Mouse (Mus musculus): ENCODE results near the gene Ppp1r35. TPM values are rescaled to one million over a fixed set of nuclear protein-coding genes. Genes with fewer than 3 reads are reported as not detected.

Gene Ppp1r35
- 21.1 TPM for polyA plus RNA-seq (2017; shearing (Covaris generic))

DNA sequence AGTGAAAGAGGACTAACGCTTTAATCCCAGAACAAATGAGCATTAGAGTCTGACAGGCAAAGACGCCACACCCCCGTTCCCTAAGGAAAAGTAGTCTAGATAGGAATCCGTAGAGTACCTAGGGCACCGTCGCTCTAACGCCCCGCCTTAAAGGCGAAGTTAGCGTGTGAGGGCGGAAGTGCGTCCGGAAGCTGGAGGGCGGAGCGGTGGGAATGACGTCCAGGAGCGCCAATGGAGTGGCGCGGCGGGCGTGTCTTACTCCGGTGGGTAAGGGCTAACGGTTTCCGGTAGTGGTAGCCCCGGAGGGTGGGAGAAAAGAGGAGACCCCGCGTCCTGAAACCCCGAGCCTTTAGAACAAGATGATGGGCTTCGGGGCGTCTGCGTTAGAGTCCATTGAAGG lies at the start of gene Ppp1r35:
Gene Ppp1r35, plus strand, starts transcription at position 215 of the 400 bp plus-strand sequence.

DNA sequence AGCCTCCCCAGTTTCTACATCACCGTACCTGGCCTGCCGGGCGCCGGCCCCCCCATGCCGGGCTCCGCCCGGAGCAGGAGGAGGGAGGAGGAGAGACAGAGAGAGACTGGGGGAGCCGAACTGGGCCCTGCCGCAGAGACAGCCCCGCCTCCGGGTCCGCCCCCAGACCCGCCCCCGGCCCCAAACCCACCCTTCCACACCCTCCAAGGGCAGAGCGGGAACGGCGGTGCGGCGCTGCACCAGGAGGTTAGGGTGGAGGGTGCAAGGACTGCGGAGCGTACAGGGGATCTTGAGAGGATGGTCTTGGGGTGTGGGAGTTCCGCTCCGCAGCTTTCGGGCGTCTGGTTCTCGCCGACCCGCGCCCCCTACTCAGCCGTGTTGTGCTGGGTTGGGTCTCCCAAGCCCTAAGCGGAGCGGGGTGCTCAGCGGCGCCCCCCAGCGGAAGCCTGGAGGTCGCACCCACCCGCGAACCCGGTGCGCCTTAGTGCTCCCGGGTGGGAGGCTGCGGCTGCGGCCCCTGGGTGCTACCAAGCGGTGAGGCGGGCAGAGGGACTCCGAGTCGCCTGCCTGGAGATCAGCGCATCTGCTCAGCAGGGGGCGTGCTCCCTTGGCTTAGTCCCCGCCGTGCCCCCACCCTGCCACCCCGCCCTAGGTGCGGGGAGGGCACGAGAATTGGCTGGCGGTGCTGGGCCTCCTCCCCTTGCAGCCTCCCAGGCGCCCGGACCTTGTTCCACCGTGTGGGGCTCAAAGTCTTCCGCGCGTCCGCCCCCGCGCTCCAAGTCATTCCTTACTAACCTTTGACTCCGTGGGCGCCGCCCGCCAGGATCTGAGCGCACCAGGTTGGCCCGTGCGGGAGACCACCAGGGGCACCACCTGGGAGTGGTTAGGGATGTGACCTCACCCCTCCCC lies 37.4 kb upstream of the Ppp1r35 start, which contains the start of gene Nyap1:
Gene Nyap1, minus strand, starts transcription at position 585 of the 909 bp plus-strand sequence.

DNA sequence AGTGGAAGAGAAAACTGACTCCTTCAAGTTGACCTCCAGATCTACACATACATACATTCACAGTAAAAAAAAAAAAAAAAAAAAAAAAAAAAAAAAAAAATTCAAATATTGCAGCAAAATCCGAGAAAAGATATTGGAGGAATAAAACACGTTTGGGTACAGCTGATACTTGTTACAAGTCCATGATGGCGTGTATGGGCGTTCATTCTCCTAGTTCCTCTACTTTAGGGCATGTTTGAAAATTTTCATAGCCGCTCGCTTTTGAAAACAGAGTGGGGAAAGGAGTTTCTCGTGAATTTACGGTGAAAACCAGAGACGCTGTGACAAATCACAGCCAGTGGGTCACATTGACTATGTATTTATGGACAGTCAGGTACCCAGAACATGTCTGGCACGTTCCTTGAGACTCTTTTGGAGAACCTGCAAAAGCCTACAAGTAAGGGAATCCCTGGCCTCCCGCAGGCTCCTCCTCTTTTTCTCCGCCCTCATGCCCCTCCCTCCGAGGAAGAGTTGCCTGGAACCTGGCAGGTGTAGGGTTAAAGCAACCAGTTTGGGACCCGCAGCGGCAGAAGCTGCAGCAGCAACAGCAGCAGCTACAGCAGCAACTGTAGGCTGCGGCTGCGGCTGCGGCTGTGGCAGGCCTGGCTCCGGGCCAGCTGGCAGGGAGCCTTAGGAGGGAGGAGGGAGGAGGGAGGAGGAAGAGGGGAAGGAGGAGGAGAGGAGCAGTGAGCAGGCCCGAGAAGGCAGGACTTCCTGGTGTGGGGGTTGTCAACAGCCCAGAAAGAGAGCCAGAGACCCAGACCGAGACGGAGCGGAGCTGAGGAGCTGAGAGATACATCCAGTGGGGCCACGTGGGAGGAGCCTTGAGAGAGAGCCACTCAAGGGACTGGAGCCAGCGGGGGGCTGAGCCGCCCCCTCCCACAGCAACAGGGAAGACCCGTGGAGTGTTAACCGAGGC lies 33.2 kb upstream of the Ppp1r35 start, which contains the start of gene Tsc22d4:
Gene Tsc22d4, plus strand, starts transcription at position 517 of the 958 bp plus-strand sequence.

DNA sequence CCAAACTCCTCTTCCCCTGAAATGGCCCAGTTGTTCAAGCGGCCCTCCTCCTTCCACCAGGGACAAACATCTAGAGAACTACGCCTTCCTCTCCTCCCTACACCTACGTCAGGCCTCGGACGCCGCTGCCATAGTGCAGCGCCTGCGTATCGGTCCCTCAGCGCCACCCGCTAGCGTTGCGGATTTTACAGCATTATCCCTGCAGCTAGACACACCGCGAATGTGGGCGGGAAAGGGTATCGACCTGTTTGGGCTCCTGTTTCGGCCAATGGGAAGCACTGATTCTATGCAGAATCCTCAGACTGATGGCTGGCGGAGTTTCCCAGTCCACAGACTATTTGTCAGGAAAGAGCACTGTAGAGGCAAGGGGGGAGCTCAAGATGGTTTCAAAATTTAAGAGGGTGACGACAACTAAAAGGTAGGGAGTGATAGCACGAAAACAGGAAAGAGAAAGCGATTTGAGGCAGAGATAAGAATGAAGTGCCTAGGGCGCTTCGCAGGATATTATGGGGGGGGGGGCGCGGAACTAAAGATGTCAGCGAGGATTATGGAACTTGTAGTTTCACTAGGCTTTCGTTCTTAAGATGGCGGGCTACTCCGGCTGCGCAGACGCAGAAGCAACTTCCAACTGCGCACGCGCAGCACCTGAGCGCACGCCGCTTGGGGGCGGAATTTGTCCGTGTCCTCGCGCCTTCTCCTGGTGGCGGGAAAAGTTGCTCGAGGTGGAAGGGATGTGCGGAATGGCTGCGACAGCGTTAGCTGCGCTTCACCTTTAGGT lies 8.7 kb downstream of the Ppp1r35 start, which contains the start of the genes Mepce and Zcwpw1:
Gene Mepce, minus strand, starts transcription at position 505 of the 778 bp plus-strand sequence.
Gene Zcwpw1, plus strand, starts transcription at position 648 of the 778 bp plus-strand sequence.

Other genes starting within 250 kb of the Ppp1r35 start
- not detected for gene Epo, start 245.6 kb upstream of the Ppp1r35 start, polyA plus RNA-seq (2017; shearing (Covaris generic))
- gene Gnb2, start 245.3 kb upstream of the Ppp1r35 start, polyA plus RNA-seq (2017; shearing (Covaris generic)) = 123 TPM
- gene Actl6b, start 225.3 kb upstream of the Ppp1r35 start, polyA plus RNA-seq (2017; shearing (Covaris generic)) = not detected
- gene Tfr2, start 209.0 kb upstream of the Ppp1r35 start, polyA plus RNA-seq (2017; shearing (Covaris generic)) = 0.87 TPM
- gene Mospd3, start 177.8 kb upstream of the Ppp1r35 start, polyA plus RNA-seq (2017; shearing (Covaris generic)) = 104 TPM
- gene Pcolce, start 165.1 kb upstream of the Ppp1r35 start, polyA plus RNA-seq (2017; shearing (Covaris generic)) = 1.0 TPM
- gene Fbxo24, start 149.8 kb upstream of the Ppp1r35 start, polyA plus RNA-seq (2017; shearing (Covaris generic)) = 0.86 TPM
- gene Lrch4, start 149.7 kb upstream of the Ppp1r35 start, polyA plus RNA-seq (2017; shearing (Covaris generic)) = 327 TPM
- 87.2 TPM for gene Gm20605, start 149.7 kb upstream of the Ppp1r35 start, polyA plus RNA-seq (2017; shearing (Covaris generic))
- gene Sap25, start 137.5 kb upstream of the Ppp1r35 start, polyA plus RNA-seq (2017; shearing (Covaris generic)) = 141 TPM
- gene Irs3, start 133.1 kb upstream of the Ppp1r35 start, polyA plus RNA-seq (2017; shearing (Covaris generic)) = not detected
- 21.6 TPM for gene Agfg2, start 94.1 kb upstream of the Ppp1r35 start, polyA plus RNA-seq (2017; shearing (Covaris generic))
- gene Nyap1, start 37.2 kb upstream of the Ppp1r35 start, polyA plus RNA-seq (2017; shearing (Covaris generic)) = 0.98 TPM
- gene Tsc22d4, start 33.1 kb upstream of the Ppp1r35 start, polyA plus RNA-seq (2017; shearing (Covaris generic)) = 441 TPM
- 19.8 TPM for gene Mepce, start 8.8 kb downstream of the Ppp1r35 start, polyA plus RNA-seq (2017; shearing (Covaris generic))
- 13.7 TPM for gene Zcwpw1, start 8.9 kb downstream of the Ppp1r35 start, polyA plus RNA-seq (2017; shearing (Covaris generic))
- 1.3 TPM for gene Pilra, start 57.4 kb downstream of the Ppp1r35 start, polyA plus RNA-seq (2017; shearing (Covaris generic))
- gene Pilrb1, start 79.3 kb downstream of the Ppp1r35 start, polyA plus RNA-seq (2017; shearing (Covaris generic)) = 0.58 TPM
- gene Pilrb2, start 93.0 kb downstream of the Ppp1r35 start, polyA plus RNA-seq (2017; shearing (Covaris generic)) = 1.3 TPM
- 0.09 TPM for gene Cyp3a13, start 142.8 kb downstream of the Ppp1r35 start, polyA plus RNA-seq (2017; shearing (Covaris generic))
- gene Gjc3, start 184.2 kb downstream of the Ppp1r35 start, polyA plus RNA-seq (2017; shearing (Covaris generic)) = not detected
- not detected for gene Azgp1, start 202.7 kb downstream of the Ppp1r35 start, polyA plus RNA-seq (2017; shearing (Covaris generic))
- not detected for gene Smok3a, start 242.4 kb downstream of the Ppp1r35 start, polyA plus RNA-seq (2017; shearing (Covaris generic))
- gene Smok3b, start 242.6 kb downstream of the Ppp1r35 start, polyA plus RNA-seq (2017; shearing (Covaris generic)) = not detected

Data from CD4-positive, CD25-positive, alpha-beta regulatory T cell, adult 9 weeks (primary cell).